Mouse (Mus musculus) megakaryocyte-erythroid progenitor cell, adult 5-6 weeks (primary cell): ENCODE results near the gene Ptpn13. TPM values are rescaled to one million over a fixed set of nuclear protein-coding genes. Genes with fewer than 3 reads are reported as not detected.

ENCODE experiments used
- ATAC-seq: replicated peaks from 2 replicates; pipeline ENCODE4 v1.8.0; 2016; ENCODE audit warnings: mild to moderate bottlenecking, inconsistent platforms; ENCODE audit not compliant: severe bottlenecking, poor library complexity, low FRiP score, low TSS enrichment
- total RNA-seq, 2 experiments: library from RNA; stranded (forward) in 1 of 2; stranded (reverse) in 1 of 2; fragments of 200-1000, 215-1000 nt in 1 of 2; fragments of >200 nt in 1 of 2; fragmentation: Nextera tagmentation in 1 of 2; gene quantifications; 2 replicates each; pipeline ENCODE4 v1.2.3; 2014 to 2017

Ptpn13 gene
- total RNA-seq, 2 experiments from 2014 or later = 7.9 to 8.7 TPM

- ATAC-seq = no peak
These were observed 189.4 kb downstream of the Ptpn13 start for GRCm38 (mm10) chr5:103614356-103614755.

GRCm38 (mm10) chr5:103617191-103617590 is 192.2 kb downstream of the Ptpn13 start:
- no peak for ATAC-seq

DNA sequence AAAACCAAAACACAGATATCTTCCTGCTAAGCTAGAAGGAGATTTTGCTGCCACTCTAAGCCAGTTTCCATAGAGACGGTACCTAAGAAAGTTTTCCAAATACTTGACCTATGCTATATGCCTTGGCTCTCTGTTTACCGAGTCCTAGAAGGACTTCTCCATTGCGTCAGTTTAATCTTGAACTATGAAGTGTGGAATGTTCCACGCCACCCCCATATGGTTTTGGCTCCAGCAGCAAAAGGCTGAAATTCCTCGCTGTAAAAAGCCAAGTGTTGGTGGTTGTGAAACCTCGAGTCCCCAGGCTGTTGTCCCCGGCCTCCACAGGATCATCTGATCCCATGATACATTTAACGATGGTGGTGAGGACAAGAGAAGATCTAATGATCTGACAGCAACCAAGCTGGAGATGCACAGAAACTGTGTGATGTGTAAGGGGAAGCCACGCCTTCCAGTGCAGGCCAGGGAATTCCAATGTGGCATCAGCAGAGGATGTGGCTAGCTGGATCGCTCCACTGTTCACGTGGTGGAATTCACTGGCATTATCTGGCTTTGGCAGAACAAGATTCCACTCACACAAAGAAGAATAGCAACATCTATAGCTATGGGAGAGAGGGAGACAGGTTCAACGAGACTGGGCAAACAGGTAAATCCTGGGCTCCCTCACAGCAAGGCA is 195.4 kb downstream of the Ptpn13 start:
- no peak for ATAC-seq

DNA sequence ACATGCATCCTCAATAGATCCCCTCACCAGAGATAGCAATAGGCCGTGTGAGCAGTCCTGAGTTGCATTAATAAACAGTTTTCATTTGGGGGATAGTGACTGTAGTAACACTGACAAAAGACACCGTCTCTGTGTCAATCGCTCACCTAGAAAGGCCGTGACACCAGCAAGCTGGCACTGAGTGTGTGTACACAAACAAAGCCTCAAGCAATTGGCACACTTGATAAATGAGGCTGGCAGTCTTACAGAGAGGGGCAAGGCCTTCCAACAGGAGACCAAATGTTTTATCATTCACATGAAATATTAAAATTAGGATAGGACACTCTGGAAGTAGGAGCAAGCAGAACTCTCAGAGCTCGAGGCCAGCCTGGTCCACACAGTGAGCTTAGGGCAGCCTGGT is 197.3 kb downstream of the Ptpn13 start:
- no peak for ATAC-seq

DNA sequence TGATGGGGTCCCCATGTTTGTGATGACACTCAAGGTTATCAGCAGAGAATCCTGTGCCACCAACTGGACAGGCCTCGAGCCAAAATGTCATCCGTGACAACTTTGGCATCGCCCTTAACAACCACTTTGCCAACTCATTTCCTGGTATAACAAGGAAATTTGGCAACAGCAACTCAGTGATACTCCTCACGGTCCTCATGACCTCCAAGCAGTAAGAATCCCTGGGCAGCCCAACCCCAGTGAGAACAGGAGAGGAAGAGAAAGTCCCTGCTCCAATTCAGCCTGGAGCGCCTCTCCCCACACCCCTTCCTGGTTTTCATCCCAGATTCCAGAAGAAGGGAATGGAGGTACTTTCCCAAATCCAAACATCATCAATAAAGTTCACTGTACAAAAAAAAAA is 199.8 kb downstream of the Ptpn13 start:
- ATAC-seq = no peak

DNA sequence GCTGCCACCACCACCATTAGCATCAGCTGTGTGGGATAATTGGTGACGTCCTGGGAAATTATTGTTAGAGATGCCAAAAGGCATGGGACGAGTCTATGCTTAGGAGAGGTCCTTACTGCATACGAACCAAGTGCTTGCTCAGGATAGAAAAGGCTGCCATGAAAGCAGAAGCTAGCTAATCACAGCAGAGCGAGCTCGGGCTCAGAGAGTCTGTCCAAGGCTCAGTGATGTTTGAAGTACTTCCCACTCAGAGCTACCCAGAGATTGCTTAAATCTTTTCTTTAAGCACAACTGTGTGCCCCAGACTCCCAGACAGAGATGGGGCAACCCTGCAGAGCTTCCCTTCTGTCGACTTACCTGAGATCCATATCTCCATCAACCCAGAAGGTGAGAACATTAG is 203.5 kb downstream of the Ptpn13 start:
- no peak for ATAC-seq

GRCm38 (mm10) chr5:103629111-103629764 is 204.2 kb downstream of the Ptpn13 start, which contains the start of gene Slc10a6:
TSS of gene Slc10a6 (minus strand) at chr5:103629403.
- no peak for ATAC-seq

DNA sequence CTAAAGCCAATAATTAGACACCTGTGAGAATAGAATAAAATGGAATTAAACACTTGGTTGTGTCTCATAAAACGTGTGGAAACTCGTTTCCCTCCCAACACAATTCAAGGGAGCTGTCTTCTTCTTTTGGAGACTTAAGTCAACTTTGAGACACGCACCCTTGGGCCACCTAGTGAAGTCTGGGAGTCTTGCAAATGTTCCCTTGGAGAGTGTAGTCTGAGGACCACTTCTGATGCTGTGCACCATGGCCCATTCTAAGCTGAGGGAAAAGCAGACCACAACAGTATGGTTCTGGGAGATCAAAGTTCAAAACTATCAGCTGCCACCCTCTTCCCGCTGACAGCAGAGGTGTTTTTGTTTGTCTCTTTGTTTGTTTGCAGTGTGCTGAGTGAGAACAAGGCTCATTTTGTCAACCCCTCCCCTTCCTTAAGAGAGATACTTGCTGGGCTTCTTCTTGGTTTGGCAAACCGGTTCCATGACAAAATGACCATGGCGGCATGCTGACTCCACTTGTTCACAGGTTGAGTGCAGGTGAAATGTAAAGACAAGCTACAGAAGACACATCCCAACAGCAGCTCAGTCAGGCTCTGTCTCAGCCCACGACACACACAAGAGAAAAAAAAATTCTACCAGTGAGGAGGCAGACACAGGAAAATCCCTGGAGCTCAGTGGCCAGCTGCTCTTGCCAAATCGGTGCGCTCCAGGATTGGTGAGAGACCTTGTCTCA is 205.0 kb downstream of the Ptpn13 start:
- ATAC-seq = no peak

- no peak for ATAC-seq
These were observed 212.2 kb downstream of the Ptpn13 start for GRCm38 (mm10) chr5:103637162-103637561.

DNA sequence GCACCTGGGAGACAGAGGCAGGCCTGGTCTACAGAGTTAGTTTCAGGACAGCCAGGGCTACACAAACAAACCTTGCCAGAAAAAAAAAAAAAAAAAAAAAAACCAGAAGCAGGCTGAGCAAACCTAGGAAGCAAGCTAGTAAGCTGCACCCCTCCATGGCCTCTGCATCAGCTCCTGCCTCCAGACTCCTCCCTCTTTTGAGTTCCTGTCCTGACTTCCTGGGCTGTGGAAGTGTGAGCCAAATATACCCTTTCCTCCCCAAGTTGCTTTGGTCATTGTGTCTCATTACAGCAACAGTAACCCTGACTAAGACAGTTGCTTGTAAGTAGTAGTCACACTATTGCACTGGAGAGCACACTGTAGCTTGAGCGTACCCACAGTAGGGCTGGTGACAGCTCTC is 219.2 kb downstream of the Ptpn13 start:
- no peak for ATAC-seq

DNA sequence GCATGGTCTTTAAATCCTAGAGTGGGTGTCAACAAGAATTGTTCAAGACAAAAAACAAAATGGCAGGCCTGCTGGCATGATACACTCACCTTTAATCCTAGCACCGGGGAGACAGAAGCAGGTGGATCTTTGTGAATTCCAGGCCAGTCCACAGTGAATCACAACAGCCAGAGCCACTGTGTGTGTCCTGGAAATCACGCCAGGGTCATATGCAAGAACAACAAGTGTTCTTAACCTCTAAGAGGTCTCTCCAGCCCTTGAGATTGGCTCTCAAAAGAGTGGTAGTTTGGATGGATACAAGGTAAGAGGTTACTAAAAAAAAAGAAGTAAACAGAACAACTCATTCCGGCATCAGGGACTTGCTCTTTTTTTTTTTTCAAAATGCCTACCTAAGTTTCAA is 222.3 kb downstream of the Ptpn13 start:
- no peak for ATAC-seq

Other genes starting within 250 kb of the Ptpn13 start
- gene Mapk10, start 213.9 kb upstream of the Ptpn13 start, total RNA-seq (2014; fragmentation: Nextera tagmentation) = not detected in 2 replicates
- not detected in 2 replicates for gene Mapk10, start 213.9 kb upstream of the Ptpn13 start, total RNA-seq (2017)
- gene Slc10a6, start 204.2 kb downstream of the Ptpn13 start, total RNA-seq (2014; fragmentation: Nextera tagmentation) = not detected in 2 replicates
- gene Slc10a6, start 204.2 kb downstream of the Ptpn13 start, total RNA-seq (2017) = not detected in 2 replicates
- not detected in 2 replicates for gene 1700016H13Rik, start 230.8 kb downstream of the Ptpn13 start, total RNA-seq (2014; fragmentation: Nextera tagmentation)
- gene 1700016H13Rik, start 230.8 kb downstream of the Ptpn13 start, total RNA-seq (2017) = not detected in 2 replicates